In the genomic region with DNA sequence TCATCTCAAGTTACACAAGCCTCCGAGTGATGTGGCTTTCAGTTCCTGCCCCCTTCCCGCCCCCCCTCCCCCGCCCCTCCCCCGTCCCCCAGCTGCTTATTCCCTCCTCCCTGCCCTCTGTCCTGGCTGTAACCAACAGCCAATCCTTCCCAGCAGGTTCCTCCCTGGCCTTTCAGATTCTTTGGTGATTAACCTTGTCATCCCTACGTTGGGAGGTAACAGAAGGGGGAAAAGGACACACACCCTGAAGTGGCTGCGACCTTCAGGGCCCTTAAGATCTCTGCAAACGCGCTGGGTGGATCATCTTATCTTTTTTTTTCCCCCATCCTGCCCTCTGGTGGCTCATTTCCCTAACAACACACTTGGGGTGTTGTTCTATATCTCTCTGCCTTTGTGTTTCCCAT, we compare ENCODE assay signal across 8 mouse cellular contexts. TPM values are rescaled to one million over a fixed set of nuclear protein-coding genes. Genes with fewer than 3 reads are reported as not detected.
DNase-seq lines count a peak whose midpoint lies in the region; ATAC-seq and TF ChIP-seq lines count a peak whose summit lies in the region.

No protein-coding gene starts in this region.

- peak overlapping the region; percentile 53 for H3K4me3 ChIP-seq in hindbrain, embryonic 10.5 days
- no peak overlapping the region for H3K4me3 ChIP-seq in hindbrain, embryonic 16.5 days (ENCODE audit: low read length)
- peak overlapping the region; percentile 59 for H3K4me3 ChIP-seq in ES-Bruce4 (ENCODE audit: low read depth, low read length)
- no peak overlapping the region for H3K4me3 ChIP-seq in embryonic facial prominence, embryonic 12.5 days
- H3K4me3 ChIP-seq in liver, embryonic 14.5 days (ENCODE audit: insufficient read depth in 1 of 2, low read depth in 2 of 2, low read length in 2 of 2), result no peak overlapping the region

- peak; percentile 90 for TF ChIP-seq EP300 in ES-Bruce4 (IDR thresholded peaks at IDR 0.05; ENCODE audit: insufficient read depth, low read depth, low read length)
- TF ChIP-seq EP300 in liver, embryonic 14.5 days (IDR thresholded peaks at IDR 0.05; ENCODE audit: low read depth), result no peak

- ATAC-seq in hindbrain, embryonic 16.5 days, result no peak
- ATAC-seq in embryonic facial prominence, embryonic 12.5 days (ENCODE audit: insufficient number of reproducible peaks, insufficient read depth, low FRiP score, low TSS enrichment), result no peak
- ATAC-seq in liver, embryonic 14.5 days (ENCODE audit: insufficient read depth), result no peak

- TF ChIP-seq CTCF in ES-Bruce4 (IDR thresholded peaks at IDR 0.05; ENCODE audit: low read depth, low read length), result no peak
- peak; percentile 54 for TF ChIP-seq CTCF in liver, embryonic 14.5 days (IDR thresholded peaks at IDR 0.05; ENCODE audit: low read depth)

- WGBS in hindbrain, embryonic 10.5 days, result 0% methylated on average over 8 of the region's 8 CpGs
- WGBS in hindbrain, embryonic 16.5 days, result 3% methylated on average over 7 of the region's 8 CpGs
- under 1% methylated on average over 6 of the region's 8 CpGs for WGBS in embryonic facial prominence, embryonic 12.5 days
- 2% methylated on average over 6 of the region's 8 CpGs for WGBS in liver, embryonic 14.5 days (ENCODE audit: insufficient replicate concordance)

- peaks cover 37% of the 10 kb centered on the region for H3K4me1 ChIP-seq in hindbrain, embryonic 10.5 days (replicated peaks)
- H3K4me1 ChIP-seq in hindbrain, embryonic 16.5 days (ENCODE audit: control insufficient read depth, insufficient read depth, low read depth, low read length), result peaks cover 7% of the 10 kb centered on the region
- H3K4me1 ChIP-seq in ES-Bruce4 (ENCODE audit: control insufficient read depth, insufficient read depth, low read length), result peaks cover 15% of the 10 kb centered on the region
- H3K4me1 ChIP-seq in embryonic facial prominence, embryonic 12.5 days, result peaks cover 21% of the 10 kb centered on the region
- H3K4me1 ChIP-seq in liver, embryonic 14.5 days (replicated peaks; ENCODE audit: control insufficient read depth in 2 of 2, insufficient read depth in 2 of 2, low read length in 1 of 2), result peaks cover 2 to 3% of the 10 kb centered on the region in 2 experiments; a peak in 1 of 4 replicates

- 0 out of 2 replicates have a peak, but pooled peaks cover 2% of the 10 kb centered on the region for H3K27me3 ChIP-seq in hindbrain, embryonic 10.5 days (ENCODE audit: insufficient read depth, poor library complexity, severe bottlenecking)
- H3K27me3 ChIP-seq in hindbrain, embryonic 16.5 days (replicated peaks; ENCODE audit: control insufficient read depth, insufficient read depth, low read length), result no peaks in the 10 kb centered on the region
- no peaks in the 10 kb centered on the region for H3K27me3 ChIP-seq in ES-Bruce4 (ENCODE audit: control insufficient read depth, insufficient read depth, low read length, poor library complexity, severe bottlenecking)
- H3K27me3 ChIP-seq in embryonic facial prominence, embryonic 12.5 days, result no peaks in the 10 kb centered on the region
- H3K27me3 ChIP-seq in liver, embryonic 14.5 days (ENCODE audit: control insufficient read depth, insufficient read depth, low read length), result no peaks in the 10 kb centered on the region

- H3K9me3 ChIP-seq in hindbrain, embryonic 10.5 days, result peaks cover 2% of the 10 kb centered on the region; the same call in 1 of the 2 replicates
- no peaks in the 10 kb centered on the region for H3K9me3 ChIP-seq in hindbrain, embryonic 16.5 days (ENCODE audit: control insufficient read depth, low read length)
- no peaks in the 10 kb centered on the region for H3K9me3 ChIP-seq in ES-Bruce4 (replicated peaks; ENCODE audit: control insufficient read depth, insufficient read depth, low read length, poor library complexity, severe bottlenecking)
- H3K9me3 ChIP-seq in embryonic facial prominence, embryonic 12.5 days, result no peaks in the 10 kb centered on the region
- no peaks in the 10 kb centered on the region for H3K9me3 ChIP-seq in liver, embryonic 14.5 days (ENCODE audit: control insufficient read depth, low read length)

- H3K27ac ChIP-seq in hindbrain, embryonic 10.5 days, result peak overlapping the region; percentile 92
- no peak overlapping the region for H3K27ac ChIP-seq in hindbrain, embryonic 16.5 days (ENCODE audit: low read depth, low read length)
- peak overlapping the region; percentile 99 for H3K27ac ChIP-seq in ES-Bruce4 (ENCODE audit: insufficient read depth, low read length)
- no peak overlapping the region for H3K27ac ChIP-seq in embryonic facial prominence, embryonic 12.5 days
- no peak overlapping the region for H3K27ac ChIP-seq in liver, embryonic 14.5 days

- TF ChIP-seq POLR2A in ES-Bruce4 (IDR thresholded peaks at IDR 0.05; ENCODE audit: insufficient read depth, low read length), result no peak

- H3K4me2 ChIP-seq in hindbrain, embryonic 16.5 days (ENCODE audit: low read length), result no peak overlapping the region
- H3K4me2 ChIP-seq in embryonic facial prominence, embryonic 12.5 days (replicated peaks), result peak overlapping the region; percentile 74
- H3K4me2 ChIP-seq in liver, embryonic 14.5 days (ENCODE audit: low read depth), result no peak overlapping the region

- no peak overlapping the region for H3K9ac ChIP-seq in hindbrain, embryonic 16.5 days (ENCODE audit: low read depth, low read length)
- peak overlapping the region; percentile 64 for H3K9ac ChIP-seq in ES-Bruce4 (ENCODE audit: low read depth, poor library complexity, severe bottlenecking)
- H3K9ac ChIP-seq in embryonic facial prominence, embryonic 12.5 days, result no peak overlapping the region
- H3K9ac ChIP-seq in liver, embryonic 14.5 days (replicated peaks), result no peak overlapping the region

- H3K36me3 ChIP-seq in hindbrain, embryonic 10.5 days, result no peaks in the 10 kb centered on the region
- H3K36me3 ChIP-seq in hindbrain, embryonic 16.5 days (ENCODE audit: control insufficient read depth, insufficient read depth, low read length), result peaks cover 7% of the 10 kb centered on the region
- H3K36me3 ChIP-seq in ES-Bruce4 (ENCODE audit: control insufficient read depth, insufficient read depth, low read length, poor library complexity, severe bottlenecking), result no peaks in the 10 kb centered on the region
- no peaks in the 10 kb centered on the region for H3K36me3 ChIP-seq in embryonic facial prominence, embryonic 12.5 days
- no peaks in the 10 kb centered on the region for H3K36me3 ChIP-seq in liver, embryonic 14.5 days (replicated peaks; ENCODE audit: control insufficient read depth, insufficient read depth, low read depth)

- DNase-seq in hindbrain, embryonic 10.5 days (ENCODE audit: low spot score), result peak; percentile 67
- peak in 2 of 3 experiments; percentile 17 to 24 for DNase-seq in liver, embryonic 14.5 days (ENCODE audit: low read depth in 3 of 3, low spot score in 3 of 3)
- DNase-seq in right cerebral cortex, postnatal 36 days (ENCODE audit: low spot score in 2 of 2), result no peak
- no peak for DNase-seq in layer of hippocampus, adult 9-11 months
- DNase-seq in urinary bladder, postnatal 14 days (ENCODE audit: low spot score), result no peak

RNA-seq across cellular contexts. Expression of gene Tbc1d2, which starts 15.4 kb away (rescaled TPM):
- 1.2 and 2.0 TPM in 2 replicates for polyA plus RNA-seq in hindbrain, embryonic 10.5 days (2016; fragmentation: Nextera tagmentation; extraction: Ambion mirVana)
- 1.1 and 1.3 TPM in 2 replicates for polyA plus RNA-seq in hindbrain, embryonic 16.5 days (2015; fragmentation: Nextera tagmentation; extraction: Ambion mirVana)
- 7.7 TPM in 2 replicates for polyA plus RNA-seq in ES-Bruce4 (2011; ENCODE audit: insufficient read depth, insufficient read length, low read depth, missing spikeins)
- 2.0 and 2.6 TPM in 2 replicates for polyA plus RNA-seq in embryonic facial prominence, embryonic 12.5 days (2016; fragmentation: Nextera tagmentation; extraction: Ambion mirVana)
- polyA plus RNA-seq in liver, embryonic 14.5 days (2012; rRNA removed), result 0.44 TPM in 2 replicates
- 0.29 and 0.39 TPM in 2 replicates for polyA plus RNA-seq in liver, embryonic 14.5 days (2014; fragmentation: Nextera tagmentation; extraction: Ambion mirVana)

Comparison
In these comparisons a context has a peak if more than half of its experiments do, and no peak if none do; other contexts are left out.
1. H3K27ac ChIP-seq: peak in hindbrain, embryonic 10.5 days (single experiment) and ES-Bruce4 (single experiment); none in hindbrain, embryonic 16.5 days (single experiment), embryonic facial prominence, embryonic 12.5 days (single experiment) and liver, embryonic 14.5 days (single experiment).
2. H3K4me3 ChIP-seq: peak in hindbrain, embryonic 10.5 days (single experiment) and ES-Bruce4 (single experiment); none in hindbrain, embryonic 16.5 days (single experiment), embryonic facial prominence, embryonic 12.5 days (single experiment) and liver, embryonic 14.5 days (0 of 2).
3. DNase-seq: peak in hindbrain, embryonic 10.5 days (single experiment) and liver, embryonic 14.5 days (2 of 3); none in right cerebral cortex, postnatal 36 days (0 of 2), layer of hippocampus, adult 9-11 months (single experiment) and urinary bladder, postnatal 14 days (single experiment).